Mouse (Mus musculus) forebrain, embryonic 11.5 days (tissue): ENCODE measurements around the gene Parg. TPM values are rescaled to one million over a fixed set of nuclear protein-coding genes. Genes with fewer than 3 reads are reported as not detected.

ENCODE experiments used
- ATAC-seq: fragments of 200-750 bp; cut with Nextera tagmentation; replicated peaks from 2 replicates; pipeline ENCODE4 v1.8.0; 2017; ENCODE audit warnings: moderate TSS enrichment; ENCODE audit not compliant: low FRiP score
- DNase-seq: peaks from one replicate; pipeline ENCODE4 v3.0.0-alpha.2; 2017; ENCODE audit warnings: low spot score
- H3K27ac ChIP-seq: fragments of 300-500 bp; sonication (generic); 2 replicates; pipeline ENCODE4 v1.5.1; 2014; ENCODE audit warnings: low read depth, low read length
- H3K27me3 ChIP-seq: fragments of 300-500 bp; sonication (generic); 2 replicates; pipeline ENCODE4 v1.6.1; 2014; ENCODE audit warnings: mild to moderate bottlenecking, low read length, mixed read lengths; ENCODE audit not compliant: control insufficient read depth, insufficient read depth
- H3K36me3 ChIP-seq: fragments of 300-500 bp; sonication (generic); 2 replicates; pipeline ENCODE4 v1.6.1; 2014; ENCODE audit warnings: mild to moderate bottlenecking, low read length, moderate library complexity, mixed read lengths; ENCODE audit not compliant: control insufficient read depth, insufficient read depth
- H3K4me1 ChIP-seq: fragments of 300-500 bp; sonication (generic); replicated peaks from 2 replicates; pipeline ENCODE4 v1.6.1; 2014; ENCODE audit warnings: low read length, mixed read lengths; ENCODE audit not compliant: control insufficient read depth, insufficient read depth
- H3K4me2 ChIP-seq: fragments of 300-500 bp; sonication (generic); 2 replicates; pipeline ENCODE4 v1.6.1; 2014; ENCODE audit warnings: low read depth, mild to moderate bottlenecking, low read length, moderate library complexity, mixed read lengths; ENCODE audit not compliant: severe bottlenecking
- H3K4me3 ChIP-seq: fragments of 300-500 bp; sonication (generic); 2 replicates; pipeline ENCODE4 v1.5.1; 2014; ENCODE audit warnings: low read depth, low read length
- H3K9ac ChIP-seq: fragments of 300-500 bp; sonication (generic); 2 replicates; pipeline ENCODE4 v1.6.1; 2014; ENCODE audit warnings: low read length
- H3K9me3 ChIP-seq: fragments of 300-500 bp; sonication (generic); 2 replicates; pipeline ENCODE4 v1.6.1; 2016; ENCODE audit warnings: low read length, mixed read lengths; ENCODE audit not compliant: control insufficient read depth
- WGBS: fragments of 180-500 bp; shearing (Covaris S2); extraction: QIAGEN DNeasy Blood & Tissue Kit; methylation state at CpG from one replicate; pipeline ENCODE4 v1.1.7; 2014; 5-methylcytosine and 5-hydroxymethylcytosine counted together
- polyA plus RNA-seq: library from polyadenylated mRNA; unstranded; fragments of >200 nt; fragmentation: Nextera tagmentation; extraction: Ambion mirVana; gene quantifications from 2 replicates; pipeline ENCODE4 v1.2.1, GENCODE M21; 2014

Gene Parg
- polyA plus RNA-seq, 1 experiment from 2014 or later = 63.6 TPM

- Histone ChIP-seq H3K36me3 (no peaks in the 10 kb centered on the region), H3K4me1 (no peaks in the 10 kb centered on the region), H3K27me3 (no peaks in the 10 kb centered on the region), H3K27ac (no peak overlapping the region), H3K9me3 (no peaks in the 10 kb centered on the region), H3K4me3 (no peak overlapping the region), H3K4me2 (no peak overlapping the region), H3K9ac (no peak overlapping the region)
- DNase-seq (no peak), ATAC-seq (no peak)
- 93% methylated on average over 6 of the region's 6 CpGs for WGBS
Observed at GRCm38 (mm10) chr14:32249616-32250015, 47.9 kb downstream of the Parg start.

- no peaks in the 10 kb centered on the region; the same call in 1 of the 2 replicates for H3K36me3 ChIP-seq
- H3K4me2 ChIP-seq = no peak overlapping the region
- 85% methylated on average over 6 of the region's 6 CpGs for WGBS
- H3K27ac ChIP-seq = no peak overlapping the region
- no peaks in the 10 kb centered on the region for H3K4me1 ChIP-seq
- no peak for ATAC-seq
- H3K27me3 ChIP-seq = no peaks in the 10 kb centered on the region
- H3K9ac ChIP-seq = no peak overlapping the region
- H3K4me3 ChIP-seq = no peak overlapping the region
- DNase-seq = no peak
- H3K9me3 ChIP-seq = no peaks in the 10 kb centered on the region
Observed at GRCm38 (mm10) chr14:32260830-32261229, 59.1 kb downstream of the Parg start.

- Histone ChIP-seq H3K4me3 (no peak overlapping the region), H3K4me2 (no peak overlapping the region), H3K9ac (no peak overlapping the region), H3K36me3 (no peaks in the 10 kb centered on the region; the same call in 1 of the 2 replicates), H3K4me1 (no peaks in the 10 kb centered on the region), H3K27ac (no peak overlapping the region), H3K9me3 (no peaks in the 10 kb centered on the region), H3K27me3 (no peaks in the 10 kb centered on the region)
- 87% methylated on average over 2 of the region's 2 CpGs for WGBS
- DNase-seq (no peak), ATAC-seq (no peak)
Observed at GRCm38 (mm10) chr14:32261741-32262140, 60.0 kb downstream of the Parg start.

- H3K27me3 ChIP-seq = no peaks in the 10 kb centered on the region
- DNase-seq (no peak), ATAC-seq (no peak)
- no peak overlapping the region for H3K27ac ChIP-seq
- H3K9ac ChIP-seq = no peak overlapping the region
- no peaks in the 10 kb centered on the region for H3K9me3 ChIP-seq
- WGBS = 61% methylated on average over 2 of the region's 2 CpGs
- no peak overlapping the region for H3K4me2 ChIP-seq
- no peaks in the 10 kb centered on the region for H3K4me1 ChIP-seq
- no peak overlapping the region for H3K4me3 ChIP-seq
- no peaks in the 10 kb centered on the region for H3K36me3 ChIP-seq
Observed at GRCm38 (mm10) chr14:32268999-32269398, 67.2 kb downstream of the Parg start.

GRCm38 (mm10) chr14:32269589-32269988, 67.8 kb downstream of the Parg start:
- Histone ChIP-seq H3K9me3 (no peaks in the 10 kb centered on the region), H3K27me3 (no peaks in the 10 kb centered on the region), H3K4me1 (no peaks in the 10 kb centered on the region), H3K9ac (no peak overlapping the region), H3K27ac (no peak overlapping the region), H3K36me3 (no peaks in the 10 kb centered on the region), H3K4me3 (no peak overlapping the region), H3K4me2 (no peak overlapping the region)
- ATAC-seq (no peak), DNase-seq (no peak)
- WGBS = 95% methylated on average over 4 of the region's 4 CpGs

GRCm38 (mm10) chr14:32301622-32302021, 99.9 kb downstream of the Parg start:
- Histone ChIP-seq H3K4me3 (no peak overlapping the region), H3K4me1 (no peaks in the 10 kb centered on the region), H3K36me3 (no peaks in the 10 kb centered on the region; the same call in 1 of the 2 replicates), H3K4me2 (no peak overlapping the region), H3K27ac (no peak overlapping the region), H3K27me3 (no peaks in the 10 kb centered on the region), H3K9ac (no peak overlapping the region), H3K9me3 (no peaks in the 10 kb centered on the region)
- no peak for ATAC-seq
- DNase-seq = no peak
- WGBS = 57% methylated on average over 12 of the region's 12 CpGs

- no peaks in the 10 kb centered on the region; the same call in 1 of the 2 replicates for H3K36me3 ChIP-seq
- H3K4me2 ChIP-seq = no peak overlapping the region
- H3K27me3 ChIP-seq = no peaks in the 10 kb centered on the region
- H3K27ac ChIP-seq = no peak overlapping the region
- no peak overlapping the region for H3K9ac ChIP-seq
- no peak for DNase-seq
- WGBS = 85% methylated on average over 7 of the region's 7 CpGs
- no peaks in the 10 kb centered on the region for H3K9me3 ChIP-seq
- no peak overlapping the region for H3K4me3 ChIP-seq
- no peak for ATAC-seq
- H3K4me1 ChIP-seq = no peaks in the 10 kb centered on the region
Observed at GRCm38 (mm10) chr14:32302423-32302822, 100.7 kb downstream of the Parg start.

- no peak for ATAC-seq
Observed at GRCm38 (mm10) chr14:32304921-32305320, 103.2 kb downstream of the Parg start.

GRCm38 (mm10) chr14:32309876-32310275, 108.1 kb downstream of the Parg start:
- 38% methylated on average over 8 of the region's 8 CpGs for WGBS
- peak; percentile 51; the same call in 1 of the 2 replicates for ATAC-seq
- DNase-seq = peak; percentile 75

More at GRCm38 (mm10) chr14:32304921-32305320, 103.2 kb downstream of the Parg start:
- Histone ChIP-seq H3K9me3 (no peaks in the 10 kb centered on the region), H3K27me3 (no peaks in the 10 kb centered on the region), H3K27ac (no peak overlapping the region), H3K4me3 (no peak overlapping the region), H3K36me3 (no peaks in the 10 kb centered on the region), H3K4me2 (no peak overlapping the region), H3K9ac (no peak overlapping the region), H3K4me1 (no peaks in the 10 kb centered on the region)
- WGBS = 87% methylated on average over 8 of the region's 8 CpGs
- no peak for DNase-seq

More at GRCm38 (mm10) chr14:32309876-32310275, 108.1 kb downstream of the Parg start:
- Histone ChIP-seq H3K4me3 (no peak overlapping the region), H3K4me1 (no peaks in the 10 kb centered on the region), H3K9ac (no peak overlapping the region), H3K27ac (no peak overlapping the region), H3K36me3 (no peaks in the 10 kb centered on the region), H3K4me2 (no peak overlapping the region), H3K9me3 (no peaks in the 10 kb centered on the region), H3K27me3 (no peaks in the 10 kb centered on the region)
